Mouse (Mus musculus) B cell, adult (primary cell): ENCODE measurements around the gene Ms4a3. TPM values are rescaled to one million over a fixed set of nuclear protein-coding genes. Genes with fewer than 3 reads are reported as not detected.

Experiments
- total RNA-seq: library from RNA; stranded (reverse); gene quantifications from 4 replicates; pipeline ENCODE4 v1.2.4, GENCODE M21; 2023; ENCODE audit not compliant: inconsistent age

Gene Ms4a3
- not detected in 4 replicates for total RNA-seq

GRCm38 (mm10) chr19:11640732-11641131 lies at the start of gene Ms4a3:
Gene Ms4a3, minus strand, starts transcription at chr19:11640851.

DNA sequence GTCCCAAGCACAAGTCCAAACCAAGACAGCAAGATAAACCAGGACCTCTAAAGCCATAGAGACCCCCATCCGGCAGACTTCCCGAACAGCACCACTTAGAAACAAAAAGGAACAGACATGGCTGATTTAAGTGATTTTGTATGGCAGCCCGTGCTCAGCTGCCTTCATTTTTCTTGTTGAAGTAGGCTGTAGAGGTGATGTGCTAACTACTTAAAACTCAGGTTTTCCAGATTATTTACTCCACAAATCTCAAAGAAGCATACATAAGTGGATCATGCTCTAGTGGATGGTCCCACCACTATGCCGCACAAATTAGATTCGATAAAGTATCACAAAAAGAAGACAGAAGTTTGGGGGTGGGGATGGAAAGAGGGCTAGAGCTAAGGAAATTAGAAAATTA lies 19.8 kb upstream of the Ms4a3 start, which contains the start of gene Oosp2:
Gene Oosp2, minus strand, starts transcription at position 101 of the 400 bp plus-strand sequence.

GRCm38 (mm10) chr19:11623551-11623950 lies 17.1 kb downstream of the Ms4a3 start, which contains the start of gene Ms4a2:
Gene Ms4a2, minus strand, starts transcription at chr19:11623719.

GRCm38 (mm10) chr19:11604603-11605002 lies 36.0 kb downstream of the Ms4a3 start, which contains the start of gene Ms4a6d:
Gene Ms4a6d, minus strand, starts transcription at chr19:11604849.

Other genes starting within 250 kb of the Ms4a3 start
- gene Ms4a4c, start 236.1 kb downstream of the Ms4a3 start, total RNA-seq: 171 to 202 TPM (median 193 TPM) in 4 replicates
- gene Ms4a4b, start 197.3 kb downstream of the Ms4a3 start, total RNA-seq: 19.0 to 28.4 TPM (median 21.9 TPM) in 4 replicates
- 17.6 to 21.8 TPM (median 20.2 TPM) in 4 replicates for gene Ms4a6c, start 171.5 kb downstream of the Ms4a3 start, total RNA-seq
- 189 to 234 TPM (median 225 TPM) in 4 replicates for gene Gm8369, start 154.9 kb downstream of the Ms4a3 start, total RNA-seq
- gene Ms4a6b, start 124.3 kb downstream of the Ms4a3 start, total RNA-seq: 75.6 to 97.7 TPM (median 82.5 TPM) in 4 replicates
- 0.32 to 0.48 TPM (median 0.45 TPM) in 3 of 4 replicates, not detected in the other for gene Ms4a4d, start 104.0 kb downstream of the Ms4a3 start, total RNA-seq
- 2.6 to 4.4 TPM (median 2.8 TPM) in 4 replicates for gene Ms4a6d, start 36.0 kb downstream of the Ms4a3 start, total RNA-seq
- not detected in 4 replicates for gene Ms4a2, start 17.1 kb downstream of the Ms4a3 start, total RNA-seq
- gene Oosp2, start 19.7 kb upstream of the Ms4a3 start, total RNA-seq: 1.3 TPM in 1 of 4 replicates, not detected in the others
- gene Oosp1, start 50.3 kb upstream of the Ms4a3 start, total RNA-seq: 0.72 to 2.3 TPM (median 1.8 TPM) in 4 replicates
- gene Oosp3, start 56.2 kb upstream of the Ms4a3 start, total RNA-seq: not detected in 4 replicates
- not detected in 4 replicates for gene Gif, start 106.7 kb upstream of the Ms4a3 start, total RNA-seq
- gene Mrpl16, start 129.5 kb upstream of the Ms4a3 start, total RNA-seq: 31.6 to 38.6 TPM (median 33.7 TPM) in 4 replicates
- gene Stx3, start 178.6 kb upstream of the Ms4a3 start, total RNA-seq: 0.30 to 1.5 TPM (median 0.58 TPM) in 4 replicates
- gene Olfr1417, start 198.4 kb upstream of the Ms4a3 start, total RNA-seq: not detected in 4 replicates
- not detected in 4 replicates for gene Olfr1418, start 220.2 kb upstream of the Ms4a3 start, total RNA-seq
- not detected in 4 replicates for gene Olfr1419, start 234.3 kb upstream of the Ms4a3 start, total RNA-seq
- gene Olfr1420, start 245.7 kb upstream of the Ms4a3 start, total RNA-seq: not detected in 4 replicates